Mouse (Mus musculus) lung, adult 2 months (tissue): ENCODE measurements around the gene Arid3a.

Experiments
- CTCF ChIP-seq: fragments of 200-500 bp; IDR thresholded peaks from 2 replicates; pipeline ENCODE4 v1.5.1; 2011; ENCODE audit warnings: mild to moderate bottlenecking, low read length, control low read depth; ENCODE audit not compliant: insufficient read depth
- POLR2A ChIP-seq: fragments of 200-500 bp; IDR thresholded peaks from 2 replicates; pipeline ENCODE4 v1.6.1; 2011; ENCODE audit warnings: low read depth, mild to moderate bottlenecking, control low read depth, low read length, borderline replicate concordance; ENCODE audit errors: extremely low read depth

DNA sequence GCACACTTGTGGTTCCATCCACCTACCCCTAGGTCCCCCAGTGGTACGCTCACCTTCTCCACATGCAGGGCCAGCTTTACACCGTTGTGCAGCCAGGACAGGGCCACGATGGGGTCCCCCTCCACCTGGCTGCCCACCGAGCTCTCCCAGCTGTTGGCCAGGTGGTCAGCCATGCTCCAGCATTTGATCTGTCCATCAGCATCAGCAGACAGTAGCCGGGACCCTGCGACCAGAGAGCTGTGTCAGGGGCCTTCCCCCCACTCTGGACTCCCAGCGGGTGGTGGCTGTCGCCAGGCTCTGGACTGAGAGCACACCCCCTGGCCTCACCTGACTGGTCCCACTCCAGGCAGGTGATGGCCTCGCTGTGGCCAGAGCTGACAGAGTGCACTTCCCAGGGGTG, 20.1 kb upstream of the Arid3a start:
- TF ChIP-seq CTCF, result no peak
- TF ChIP-seq POLR2A, result no peak
